Mouse (Mus musculus) central nervous system, embryonic 11.5 days (tissue): Measurements from ENCODE around the gene Rpl7l1. TPM values are rescaled to one million over a fixed set of nuclear protein-coding genes. Genes with fewer than 3 reads are reported as not detected.

Experiments used
- polyA plus RNA-seq: library from polyadenylated mRNA; depleted of rRNA; stranded (reverse); fragments of >200 nt; gene quantifications from 2 replicates; pipeline ENCODE4 v1.2.3, GENCODE M21; 2012; rRNA removed

Rpl7l1 gene
- 145 and 156 TPM in 2 replicates for polyA plus RNA-seq

GRCm38 (mm10) chr17:46782341-46783221, at the start of gene Rpl7l1:
TSS of gene Rpl7l1 (minus strand) at chr17:46782672.

GRCm38 (mm10) chr17:46772404-46773277, 9.8 kb downstream of the Rpl7l1 start, which contains the start of gene 2310039H08Rik:
TSS of gene 2310039H08Rik (plus strand) at chr17:46772635.

GRCm38 (mm10) chr17:46763544-46763943, 18.9 kb downstream of the Rpl7l1 start, which contains the start of gene Ptcra:
TSS of gene Ptcra (minus strand) at chr17:46763712.

GRCm38 (mm10) chr17:46751794-46752556, 30.5 kb downstream of the Rpl7l1 start, which contains the start of gene Cnpy3:
TSS of gene Cnpy3 (minus strand) at chr17:46752214.

GRCm38 (mm10) chr17:46728904-46729318, 53.6 kb downstream of the Rpl7l1 start, which contains the start of gene Gnmt:
TSS of gene Gnmt (minus strand) at chr17:46729168.

Other genes with a start within 250 kb of the Rpl7l1 start
- gene Cul9, start 236.3 kb downstream of the Rpl7l1 start, polyA plus RNA-seq, result 16.7 and 24.6 TPM in 2 replicates
- 34.7 and 64.2 TPM in 2 replicates for gene Srf, start 226.5 kb downstream of the Rpl7l1 start, polyA plus RNA-seq
- 40.7 and 60.1 TPM in 2 replicates for gene Ptk7, start 153.2 kb downstream of the Rpl7l1 start, polyA plus RNA-seq
- 25.8 and 35.8 TPM in 2 replicates for gene Klc4, start 136.7 kb downstream of the Rpl7l1 start, polyA plus RNA-seq
- 63.5 and 65.5 TPM in 2 replicates for gene Mrpl2, start 136.4 kb downstream of the Rpl7l1 start, polyA plus RNA-seq
- 89.0 and 89.5 TPM in 2 replicates for gene Cul7, start 132.3 kb downstream of the Rpl7l1 start, polyA plus RNA-seq
- 43.1 and 50.9 TPM in 2 replicates for gene Rrp36, start 108.3 kb downstream of the Rpl7l1 start, polyA plus RNA-seq
- 117 and 118 TPM in 2 replicates for gene Mea1, start 103.9 kb downstream of the Rpl7l1 start, polyA plus RNA-seq
- 94.0 and 115 TPM in 2 replicates for gene Klhdc3, start 101.8 kb downstream of the Rpl7l1 start, polyA plus RNA-seq
- gene Ppp2r5d, start 77.6 kb downstream of the Rpl7l1 start, polyA plus RNA-seq, result 106 and 117 TPM in 2 replicates
- gene Pex6, start 71.2 kb downstream of the Rpl7l1 start, polyA plus RNA-seq, result 33.4 and 35.8 TPM in 2 replicates
- 0.88 and 1.5 TPM in 2 replicates for gene Gnmt, start 53.5 kb downstream of the Rpl7l1 start, polyA plus RNA-seq
- 45.3 and 56.8 TPM in 2 replicates for gene Cnpy3, start 30.5 kb downstream of the Rpl7l1 start, polyA plus RNA-seq
- 0.16 and 0.22 TPM in 2 replicates for gene Ptcra, start 19.0 kb downstream of the Rpl7l1 start, polyA plus RNA-seq
- 39.4 and 41.2 TPM in 2 replicates for gene 2310039H08Rik, start 10.0 kb downstream of the Rpl7l1 start, polyA plus RNA-seq
- 7.2 and 11.8 TPM in 2 replicates for gene Bicral, start 75.8 kb upstream of the Rpl7l1 start, polyA plus RNA-seq
- 31.5 and 56.9 TPM in 2 replicates for gene Tbcc, start 108.0 kb upstream of the Rpl7l1 start, polyA plus RNA-seq
- gene Prph2, start 127.8 kb upstream of the Rpl7l1 start, polyA plus RNA-seq, result not detected in 2 replicates
- 23.9 and 29.9 TPM in 2 replicates for gene Ubr2, start 227.9 kb upstream of the Rpl7l1 start, polyA plus RNA-seq